Mouse (Mus musculus): ENCODE measurements at regions not wholly inside any gene's neighbourhood (a gene's known extent, or its start where the extent isn't known, plus 50 kb on each side); places are given as distances from the start of the nearest gene placed in this dataset.
"Not testable (repeated sequence)": the region's sequence is repeated elsewhere in the genome, so short reads cannot be mapped to it uniquely, and the experiment has no call there.

- no peak for DNase-seq (ENCODE audit: low spot score in 2 of 2)
Measured at GRCm38 (mm10) chr7:137979361-137979760, 418.2 kb downstream of the Tcerg1l start.

- no peak for DNase-seq (ENCODE audit: low spot score in 2 of 2)
Measured at GRCm38 (mm10) chr7:138005806-138006205, 391.7 kb downstream of the Tcerg1l start.

DNA sequence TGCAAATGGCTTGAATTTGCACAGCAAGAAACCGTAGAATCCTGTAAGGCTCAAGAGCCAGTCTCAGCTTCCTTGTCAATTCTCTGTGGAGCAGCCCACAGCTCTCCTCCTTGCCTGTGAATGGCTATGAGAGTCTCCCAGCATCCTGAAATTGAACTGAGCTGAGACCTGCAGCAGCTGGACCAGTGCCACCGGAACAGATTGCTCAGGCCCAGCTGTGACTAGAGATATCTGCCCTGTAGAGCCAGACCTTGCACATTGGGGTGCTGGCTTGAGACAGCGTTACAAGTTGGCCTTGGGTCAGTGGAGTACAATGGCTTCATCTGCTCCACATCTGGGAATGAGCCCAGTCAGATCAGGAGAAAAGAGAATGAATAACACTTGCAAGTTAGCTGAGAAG, 390.6 kb downstream of the Tcerg1l start:
- DNase-seq (ENCODE audit: low spot score in 2 of 2), result peak; percentile 50 to 70

DNA sequence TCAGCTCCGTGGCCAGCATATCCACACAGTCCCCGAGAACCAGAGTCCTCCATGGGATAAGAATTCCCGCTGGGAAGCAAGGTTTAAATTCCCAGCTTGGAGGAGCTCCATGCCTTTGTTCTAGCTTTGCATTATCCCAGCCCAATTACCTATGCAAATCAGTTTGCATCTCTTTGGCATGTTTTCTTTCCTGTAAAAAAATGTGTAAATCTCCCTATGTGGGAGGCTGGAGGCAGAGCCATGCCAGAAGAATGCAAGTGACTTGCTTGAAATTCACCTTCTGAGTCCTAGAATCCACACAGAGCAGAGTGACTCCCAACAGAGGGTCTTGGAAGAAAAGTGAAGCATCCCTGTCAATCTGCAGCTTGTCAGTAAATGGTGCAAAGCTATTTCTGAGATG, 388.9 kb downstream of the Tcerg1l start:
- no peak for DNase-seq (ENCODE audit: low spot score in 2 of 2)

- DNase-seq (ENCODE audit: low spot score in 2 of 2), result not testable (repeated sequence)
Measured at GRCm38 (mm10) chr7:138024021-138024420, 373.5 kb downstream of the Tcerg1l start.

- DNase-seq (ENCODE audit: low spot score in 2 of 2), result no peak
Measured at GRCm38 (mm10) chr7:138051696-138052095, 345.8 kb downstream of the Tcerg1l start.

- DNase-seq (ENCODE audit: low spot score in 2 of 2), result no peak
Measured at GRCm38 (mm10) chr7:138054756-138055155, 342.8 kb downstream of the Tcerg1l start.

- no peak for DNase-seq (ENCODE audit: low spot score in 2 of 2)
Measured at GRCm38 (mm10) chr7:138061116-138061515, 336.4 kb downstream of the Tcerg1l start.

DNA sequence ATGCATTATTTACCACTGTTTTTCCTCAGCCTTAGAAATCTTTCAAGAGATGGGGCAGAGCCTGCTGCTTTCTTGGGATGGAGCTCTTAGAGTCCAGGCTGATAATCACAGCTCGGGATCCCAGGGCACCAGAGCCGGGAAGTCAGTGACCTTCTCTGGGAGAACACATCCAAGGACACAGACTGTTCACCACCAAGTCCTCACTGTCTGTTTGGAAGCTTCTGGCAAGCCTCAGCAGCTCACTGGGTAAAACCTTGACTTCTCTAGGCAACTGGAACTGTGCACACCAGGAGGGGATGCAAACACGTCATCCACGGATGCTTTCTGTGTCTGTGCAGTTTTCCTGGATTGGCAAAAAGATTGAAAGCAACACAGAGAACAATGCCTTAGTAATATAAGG, 330.6 kb downstream of the Tcerg1l start:
- DNase-seq (ENCODE audit: low spot score in 2 of 2), result no peak

GRCm38 (mm10) chr7:138075231-138075630, 322.3 kb downstream of the Tcerg1l start:
- no peak for DNase-seq (ENCODE audit: low spot score in 2 of 2)

DNA sequence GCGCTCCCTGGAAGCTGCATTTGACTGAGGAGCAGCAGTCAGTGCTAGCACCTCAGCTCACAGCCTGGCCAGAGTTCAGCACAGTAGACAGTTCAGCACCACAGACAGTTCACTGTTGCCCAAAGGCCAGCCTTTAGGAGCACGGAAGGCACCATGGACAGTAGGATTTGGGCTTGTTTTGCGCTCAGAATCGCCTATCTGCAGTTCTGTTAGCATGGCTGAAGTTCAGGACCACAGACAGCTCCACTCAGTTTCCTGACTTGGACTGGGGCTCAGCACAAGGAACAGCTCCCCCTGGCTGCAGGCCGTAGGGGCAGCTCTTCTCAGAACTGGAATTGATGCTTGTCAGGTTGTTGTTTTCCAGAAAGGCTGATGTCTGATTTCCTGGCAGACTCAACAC, 313.6 kb downstream of the Tcerg1l start:
- peak; percentile 29 to 54 for DNase-seq (ENCODE audit: low spot score in 2 of 2)

DNA sequence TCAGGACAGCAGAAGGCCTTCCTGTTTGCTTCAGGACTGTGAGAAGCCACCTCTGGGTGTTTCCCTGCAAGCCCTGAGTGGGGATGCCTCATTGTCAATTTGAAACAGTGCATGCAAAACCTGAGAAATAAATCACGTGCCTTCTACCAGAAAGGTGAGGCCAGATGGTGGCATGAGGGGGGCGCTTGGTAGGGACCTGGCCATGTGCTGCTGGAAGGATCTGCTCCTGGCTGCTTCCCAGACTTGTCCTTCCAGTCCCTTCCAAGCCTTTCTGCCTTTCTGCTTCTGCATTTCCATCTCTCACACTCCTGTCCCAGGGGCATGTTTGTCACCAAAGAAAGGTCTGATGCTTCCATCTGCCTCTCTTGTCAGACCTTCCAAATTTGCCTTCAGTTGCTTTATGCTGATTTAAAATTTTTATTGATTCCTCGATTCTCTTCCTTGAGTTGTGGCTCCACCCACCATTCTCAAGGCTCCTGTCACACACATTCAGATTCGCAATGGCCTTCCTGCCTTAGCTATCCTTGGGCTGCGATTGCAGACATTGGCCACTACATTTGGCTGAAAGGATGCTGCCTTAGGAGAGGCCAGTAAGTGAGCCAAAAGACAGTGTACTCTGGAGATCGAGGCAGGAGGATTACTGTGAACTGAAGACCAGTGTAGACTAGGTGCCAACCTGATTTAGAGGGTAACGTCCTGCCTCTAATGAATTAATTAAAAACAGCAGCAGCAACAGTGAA, 289.9 kb downstream of the Tcerg1l start:
- DNase-seq (ENCODE audit: low spot score in 2 of 2), result no peak

- DNase-seq (ENCODE audit: low spot score in 2 of 2), result no peak
Measured at GRCm38 (mm10) chr7:138121497-138121896, 276.0 kb downstream of the Tcerg1l start.

DNA sequence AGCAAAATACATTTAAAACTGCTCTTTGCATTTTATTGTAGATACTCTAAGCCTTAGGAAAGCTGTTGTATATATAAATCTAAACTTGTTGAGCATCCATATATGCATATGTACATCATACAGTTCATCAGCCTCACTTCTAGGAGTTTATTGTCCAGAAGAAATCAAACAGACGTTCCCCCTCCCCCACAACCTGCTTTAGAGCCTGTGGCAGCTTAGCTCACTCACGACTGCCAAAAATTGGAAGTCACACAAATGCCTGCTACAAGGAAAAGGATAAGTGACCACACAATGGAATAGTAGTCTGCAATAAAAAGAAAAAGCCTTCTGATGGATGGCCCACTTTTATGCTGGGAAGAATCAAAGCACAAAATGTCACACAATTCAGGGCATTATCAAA, 267.8 kb downstream of the Tcerg1l start:
- DNase-seq (ENCODE audit: low spot score in 2 of 2), result no peak

DNA sequence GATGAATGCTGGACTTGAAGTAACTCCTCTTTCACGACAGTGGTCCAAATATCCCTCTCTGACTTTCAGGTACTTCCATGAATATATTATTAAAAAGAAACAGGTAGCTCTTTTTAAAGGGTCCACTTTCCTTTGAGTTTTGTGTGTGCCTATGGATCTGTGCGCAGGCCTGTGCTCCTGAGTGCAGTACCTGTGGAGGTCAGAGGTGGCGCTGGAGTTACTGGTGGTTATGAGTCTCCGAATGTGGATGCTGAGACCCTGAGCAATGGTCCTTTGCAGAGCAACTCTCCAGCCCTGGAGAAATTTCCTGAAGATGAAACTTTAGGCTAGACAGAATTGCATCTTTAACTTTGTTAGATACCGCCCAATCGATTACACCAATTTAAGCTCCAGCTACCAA, 264.1 kb downstream of the Tcerg1l start:
- no peak for DNase-seq (ENCODE audit: low spot score in 2 of 2)

DNA sequence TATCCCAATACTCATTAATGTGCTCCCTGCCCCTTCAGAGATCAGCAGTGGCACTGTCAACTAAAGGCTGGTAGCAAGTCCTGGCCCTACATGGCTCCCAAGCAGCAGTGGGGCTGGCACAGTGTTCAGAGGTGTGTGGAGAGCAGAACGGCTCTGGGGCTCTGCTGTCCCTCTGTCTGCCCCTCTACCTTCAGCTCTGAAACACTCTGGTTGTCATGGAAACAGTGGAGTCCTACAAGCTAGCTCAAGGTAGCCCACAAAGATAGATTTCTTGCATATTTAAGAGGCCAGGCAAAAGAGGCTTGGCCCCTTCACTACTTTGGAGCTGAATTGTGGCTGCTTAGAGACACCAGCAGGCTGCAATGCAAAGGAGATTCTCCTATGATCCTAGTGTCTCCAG, 259.6 kb downstream of the Tcerg1l start:
- DNase-seq (ENCODE audit: low spot score in 2 of 2), result no peak

DNA sequence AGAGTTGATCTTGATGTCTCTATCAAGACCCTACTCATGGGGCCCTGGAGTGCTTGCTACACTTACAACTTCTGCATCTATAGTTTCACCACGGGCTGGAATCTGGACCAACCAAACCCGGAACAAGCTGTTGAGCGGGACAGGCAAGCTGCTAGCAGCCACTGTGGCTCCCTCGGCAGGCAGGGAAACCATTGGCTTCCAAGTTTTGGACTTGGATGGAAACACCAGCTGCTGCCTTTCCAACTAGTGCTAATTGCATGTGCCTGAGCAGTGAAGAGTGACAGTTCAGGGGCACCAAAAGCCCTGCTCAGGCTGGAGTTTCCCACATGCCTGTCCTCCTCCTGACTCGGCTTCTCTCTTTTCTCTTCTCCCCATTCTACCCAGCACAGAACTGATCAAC, 257.8 kb downstream of the Tcerg1l start:
- no peak for DNase-seq (ENCODE audit: low spot score in 2 of 2)

DNA sequence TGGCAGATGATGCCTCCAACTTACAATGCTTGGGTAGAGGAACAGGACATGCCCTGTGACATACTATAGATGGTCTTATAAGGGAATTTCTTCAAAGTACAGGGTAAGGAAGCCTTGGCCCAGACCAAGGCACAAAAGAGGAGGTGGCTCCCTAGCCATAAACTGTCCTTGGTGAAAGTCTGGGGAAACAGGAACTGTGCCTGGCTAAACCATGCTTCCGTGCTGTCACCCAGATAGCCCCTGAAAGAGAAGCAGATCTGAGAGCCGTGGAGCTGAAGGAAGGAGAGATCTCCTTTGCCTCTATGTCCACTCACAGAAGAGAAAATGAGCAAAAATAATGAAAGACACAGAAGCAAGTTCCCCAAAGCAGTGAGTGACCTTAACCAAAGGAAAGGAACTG, 248.0 kb downstream of the Tcerg1l start:
- no peak for DNase-seq (ENCODE audit: low spot score in 2 of 2)

DNA sequence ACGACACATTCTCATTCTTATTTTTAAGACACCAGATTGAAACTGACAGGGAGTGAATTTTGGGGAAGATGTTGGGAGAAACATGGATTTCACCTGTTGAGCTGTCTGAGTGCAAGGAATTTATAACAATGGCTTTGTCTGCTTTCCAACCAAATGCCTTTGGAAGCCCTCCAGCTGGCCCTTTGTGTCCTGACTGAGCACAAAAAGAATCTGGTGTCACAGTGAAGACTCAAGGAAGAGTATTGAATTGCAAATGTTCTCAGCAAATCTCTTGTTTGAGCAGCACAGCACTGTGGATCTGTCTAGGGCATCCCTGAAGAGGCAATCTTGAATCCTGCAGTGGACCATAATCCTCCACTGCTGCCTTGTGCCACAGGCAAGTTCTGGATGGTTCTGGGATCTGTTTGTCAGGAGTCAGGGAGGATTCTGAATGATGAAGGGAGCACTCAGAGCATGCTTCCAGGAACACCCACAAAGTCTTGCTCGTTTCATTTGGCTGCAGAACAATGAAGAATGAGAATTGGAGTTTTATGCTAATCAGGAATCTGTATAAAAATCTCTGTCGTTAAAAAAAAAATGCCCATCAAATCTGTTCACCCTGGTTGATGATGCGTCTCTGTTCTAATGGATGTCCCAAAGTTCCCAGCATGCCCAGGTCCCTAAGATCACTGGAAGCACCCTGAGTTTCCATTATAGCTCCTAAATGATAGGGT, 243.9 kb downstream of the Tcerg1l start:
- no peak for DNase-seq (ENCODE audit: low spot score in 2 of 2)

Data from heart, adult 9 months (tissue).